Mouse (Mus musculus) stomach, embryonic 14.5 days (tissue): Measurements from ENCODE around the gene Nabp2. TPM values are rescaled to one million over a fixed set of nuclear protein-coding genes. Genes with fewer than 3 reads are reported as not detected.

Source experiments
- ATAC-seq: fragments of 200-750 bp; cut with Nextera tagmentation; 2 replicates; pipeline ENCODE4 v1.8.0; 2017; ENCODE audit warnings: low read depth, moderate TSS enrichment; ENCODE audit not compliant: insufficient number of reproducible peaks, insufficient read depth, low FRiP score
- H3K27ac ChIP-seq: fragments of 300-500 bp; sonication (generic); 2 replicates; pipeline ENCODE4 v1.5.1; 2014; ENCODE audit warnings: mild to moderate bottlenecking, low read length, moderate library complexity, mixed read lengths
- H3K27me3 ChIP-seq: fragments of 300-500 bp; sonication (generic); 2 replicates; pipeline ENCODE4 v1.6.1; 2014; ENCODE audit warnings: low read length, control low read depth, mixed read lengths; ENCODE audit not compliant: control insufficient read depth, insufficient read depth
- H3K36me3 ChIP-seq: fragments of 300-500 bp; sonication (generic); 2 replicates; pipeline ENCODE4 v1.6.1; 2014; ENCODE audit warnings: mild to moderate bottlenecking, control low read depth, low read length, moderate library complexity, mixed read lengths; ENCODE audit not compliant: control insufficient read depth, insufficient read depth
- H3K4me1 ChIP-seq: fragments of 300-500 bp; sonication (generic); 2 replicates; pipeline ENCODE4 v1.6.1; 2014; ENCODE audit warnings: low read length, control low read depth, mixed read lengths; ENCODE audit not compliant: control insufficient read depth, insufficient read depth
- H3K4me2 ChIP-seq: fragments of 300-500 bp; sonication (generic); replicated peaks from 2 replicates; pipeline ENCODE4 v1.6.1; 2014; ENCODE audit warnings: low read depth, low read length, control low read depth
- H3K4me3 ChIP-seq: fragments of 300-500 bp; sonication (generic); 2 replicates; pipeline ENCODE4 v1.5.1; 2014; ENCODE audit warnings: low read depth, low read length, control low read depth
- H3K9ac ChIP-seq: fragments of 300-500 bp; sonication (generic); replicated peaks from 2 replicates; pipeline ENCODE4 v1.6.1; 2014; ENCODE audit warnings: low read depth, mild to moderate bottlenecking, control low read depth, low read length, moderate library complexity, mixed read lengths
- H3K9me3 ChIP-seq: fragments of 300-500 bp; sonication (generic); 2 replicates; pipeline ENCODE4 v1.6.1; 2016; ENCODE audit warnings: low read depth, low read length, control low read depth; ENCODE audit not compliant: control insufficient read depth
- WGBS: fragments of 180-500 bp; shearing (Covaris S2); extraction: QIAGEN DNeasy Blood & Tissue Kit; methylation state at CpG from one replicate; pipeline ENCODE4 v1.1.7; 2014; 5-methylcytosine and 5-hydroxymethylcytosine counted together
- polyA plus RNA-seq: library from polyadenylated mRNA; unstranded; fragments of >200 nt; fragmentation: Nextera tagmentation; extraction: Ambion mirVana; gene quantifications from 2 replicates; pipeline ENCODE4 v1.2.1, GENCODE M21; 2014

Gene Nabp2
- polyA plus RNA-seq, 1 experiment from 2014 or later = 86.7 TPM

DNA sequence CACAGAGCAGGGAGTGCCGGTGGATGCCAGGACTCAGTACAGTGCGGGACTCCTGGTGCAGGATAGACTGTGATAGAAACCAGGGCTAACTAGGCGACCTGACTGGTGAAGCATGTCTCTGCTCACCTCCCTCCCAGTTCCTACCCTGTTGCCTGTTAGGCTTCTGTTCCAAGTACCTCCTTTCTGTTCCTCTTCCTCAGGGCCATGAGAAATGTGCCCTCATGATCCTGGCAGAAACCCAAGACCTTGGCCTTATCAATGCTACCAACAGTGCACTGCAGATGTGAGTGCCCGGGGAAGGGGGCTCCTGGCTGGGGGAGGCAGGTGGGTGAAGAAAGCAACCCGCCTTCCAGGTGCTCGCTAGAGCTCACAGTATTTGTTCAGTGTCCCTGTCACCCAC lies 21.7 kb downstream of the Nabp2 start:
- Histone ChIP-seq H3K36me3 (peaks cover 91% of the 10 kb centered on the region), H3K4me2 (no peak overlapping the region), H3K9me3 (no peaks in the 10 kb centered on the region), H3K4me3 (no peak overlapping the region), H3K4me1 (no peaks in the 10 kb centered on the region), H3K27ac (no peak overlapping the region), H3K27me3 (no peaks in the 10 kb centered on the region), H3K9ac (no peak overlapping the region)
- WGBS = 76% methylated on average over 6 of the region's 6 CpGs
- ATAC-seq = no peak

DNA sequence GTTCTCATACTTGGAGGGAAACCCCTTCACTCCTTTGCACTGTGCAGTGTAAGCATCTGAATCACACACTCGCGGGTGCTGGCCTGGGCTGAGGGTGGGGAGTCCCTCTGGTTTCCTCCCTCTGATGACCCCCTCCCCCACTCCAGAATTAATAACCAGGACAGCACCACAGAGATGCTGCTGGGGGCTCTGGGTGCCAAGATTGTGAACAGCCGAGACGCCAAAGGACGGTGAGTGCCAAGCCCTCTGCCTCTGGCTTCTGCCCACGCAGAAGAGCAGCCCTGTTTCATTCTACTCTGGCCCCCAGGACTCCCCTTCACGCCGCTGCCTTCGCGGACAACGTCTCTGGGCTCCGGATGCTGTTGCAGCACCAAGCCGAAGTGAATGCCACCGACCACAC lies 22.4 kb downstream of the Nabp2 start:
- 92% methylated on average over 14 of the region's 14 CpGs for WGBS
- ATAC-seq = no peak

DNA sequence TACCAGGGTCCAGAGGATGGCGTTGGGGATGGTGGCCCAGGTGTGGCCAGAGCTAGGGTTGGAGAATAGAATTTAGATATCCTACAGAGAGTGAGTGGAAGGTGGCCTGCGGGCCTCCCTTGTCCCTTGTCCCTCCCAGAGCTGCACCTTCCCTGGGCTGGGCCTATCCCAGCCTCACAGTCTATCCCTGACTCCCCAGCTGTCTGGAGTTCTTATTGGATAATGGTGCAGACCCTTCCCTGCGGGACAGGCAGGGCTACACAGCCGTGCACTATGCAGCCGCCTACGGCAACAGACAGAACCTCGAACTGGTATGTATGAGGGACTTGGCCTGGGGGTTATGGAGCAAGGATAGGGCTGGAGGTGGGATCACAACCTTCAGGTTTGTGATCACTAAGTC lies 25.4 kb downstream of the Nabp2 start:
- Histone ChIP-seq H3K27me3 (no peaks in the 10 kb centered on the region), H3K4me1 (no peaks in the 10 kb centered on the region), H3K4me2 (no peak overlapping the region), H3K27ac (no peak overlapping the region), H3K9ac (no peak overlapping the region), H3K36me3 (peaks cover 96% of the 10 kb centered on the region), H3K9me3 (no peaks in the 10 kb centered on the region), H3K4me3 (no peak overlapping the region)
- ATAC-seq = no peak
- WGBS = 91% methylated on average over 7 of the region's 7 CpGs

More for the DNA sequence above, 22.4 kb downstream of the Nabp2 start:
- H3K27me3 ChIP-seq = no peaks in the 10 kb centered on the region
- no peak overlapping the region for H3K9ac ChIP-seq
- peaks cover 94% of the 10 kb centered on the region for H3K36me3 ChIP-seq
- no peaks in the 10 kb centered on the region for H3K9me3 ChIP-seq
- no peak overlapping the region for H3K4me3 ChIP-seq
- no peak overlapping the region for H3K4me2 ChIP-seq
- no peaks in the 10 kb centered on the region for H3K4me1 ChIP-seq
- no peak overlapping the region for H3K27ac ChIP-seq

- Histone ChIP-seq H3K9me3 (no peaks in the 10 kb centered on the region), H3K4me2 (no peak overlapping the region), H3K9ac (no peak overlapping the region), H3K4me1 (peaks cover 12% of the 10 kb centered on the region), H3K27ac (no peak overlapping the region), H3K27me3 (no peaks in the 10 kb centered on the region), H3K36me3 (peaks cover 83% of the 10 kb centered on the region), H3K4me3 (no peak overlapping the region)
- ATAC-seq = no peak
- WGBS = 82% methylated on average over 8 of the region's 8 CpGs
Measured at GRCm38 (mm10) chr10:128382482-128382881, 28.8 kb downstream of the Nabp2 start.

- no peaks in the 10 kb centered on the region for H3K9me3 ChIP-seq
- no peaks in the 10 kb centered on the region for H3K27me3 ChIP-seq
- ATAC-seq = no peak
- peaks cover 64% of the 10 kb centered on the region for H3K36me3 ChIP-seq
- no peak overlapping the region for H3K4me2 ChIP-seq
- H3K4me3 ChIP-seq = no peak overlapping the region
- 84% methylated on average over 5 of the region's 5 CpGs for WGBS
- H3K9ac ChIP-seq = no peak overlapping the region
- peaks cover 20% of the 10 kb centered on the region for H3K4me1 ChIP-seq
- no peak overlapping the region for H3K27ac ChIP-seq
Measured at GRCm38 (mm10) chr10:128380565-128380964, 30.7 kb downstream of the Nabp2 start.

GRCm38 (mm10) chr10:128379260-128379659 lies 32.0 kb downstream of the Nabp2 start:
- no peaks in the 10 kb centered on the region for H3K27me3 ChIP-seq
- H3K4me2 ChIP-seq = no peak overlapping the region
- peaks cover 53% of the 10 kb centered on the region for H3K36me3 ChIP-seq
- ATAC-seq = no peak
- WGBS = 93% methylated on average over 7 of the region's 7 CpGs
- H3K9ac ChIP-seq = no peak overlapping the region
- H3K4me1 ChIP-seq = peaks cover 20% of the 10 kb centered on the region
- no peak overlapping the region for H3K4me3 ChIP-seq
- H3K27ac ChIP-seq = no peak overlapping the region
- H3K9me3 ChIP-seq = no peaks in the 10 kb centered on the region

DNA sequence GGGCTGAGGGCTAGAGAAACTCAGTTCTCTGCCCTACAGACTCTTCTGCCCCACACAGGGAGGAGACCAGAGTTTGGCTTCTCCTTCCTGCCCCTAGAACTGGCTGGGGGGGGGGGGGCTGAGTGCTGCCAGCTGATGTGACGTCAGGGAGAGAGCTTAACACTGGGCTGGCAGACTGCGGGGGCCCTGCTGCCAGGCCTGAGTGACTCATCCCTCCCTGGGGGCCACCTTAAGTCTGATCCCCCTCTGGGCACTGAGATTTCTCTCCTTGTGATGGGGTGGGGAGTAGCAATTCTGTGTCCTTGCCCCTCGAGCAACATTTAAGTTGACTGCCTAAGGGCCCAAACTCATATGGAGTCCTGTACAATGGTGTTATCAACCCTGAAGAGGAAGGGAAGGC lies 32.8 kb downstream of the Nabp2 start:
- peak overlapping the region; percentile 100; the same call in 1 of the 2 replicates for H3K4me3 ChIP-seq
- 61% methylated on average over 3 of the region's 3 CpGs for WGBS

DNA sequence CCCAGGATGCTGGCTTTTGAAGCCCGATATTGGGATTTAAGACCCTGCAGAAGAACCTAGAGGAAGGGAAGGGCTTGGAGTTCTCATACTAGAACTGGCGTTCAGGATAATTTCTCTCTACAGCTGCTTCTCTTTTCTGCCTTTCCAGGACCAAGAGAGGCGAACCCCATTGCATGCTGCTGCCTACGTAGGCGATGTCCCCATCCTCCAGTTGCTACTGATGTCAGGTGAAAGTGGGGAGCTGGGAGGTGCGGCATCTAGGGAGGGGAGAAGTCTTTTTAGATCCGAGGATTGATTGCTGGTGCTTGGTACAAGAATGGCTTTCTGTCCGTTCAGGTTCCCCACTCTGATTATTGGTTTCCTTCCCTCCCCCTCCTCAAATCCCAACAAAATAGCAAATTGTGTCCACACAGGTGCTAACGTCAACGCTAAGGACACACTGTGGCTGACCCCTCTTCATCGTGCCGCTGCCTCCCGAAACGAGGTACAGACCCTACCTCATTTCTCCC lies 33.3 kb downstream of the Nabp2 start:
- no peaks in the 10 kb centered on the region for H3K27me3 ChIP-seq
- peak overlapping the region; percentile 96 for H3K27ac ChIP-seq
- ATAC-seq = no peak
- no peaks in the 10 kb centered on the region for H3K9me3 ChIP-seq
- peak overlapping the region; percentile 69 for H3K4me2 ChIP-seq
- H3K4me3 ChIP-seq = peak overlapping the region; percentile 100
- H3K36me3 ChIP-seq = peaks cover 40% of the 10 kb centered on the region
- 47% methylated on average over 14 of the region's 14 CpGs for WGBS
- H3K4me1 ChIP-seq = peaks cover 20% of the 10 kb centered on the region
- H3K9ac ChIP-seq = peak overlapping the region; percentile 97

More for the DNA sequence above, 32.8 kb downstream of the Nabp2 start:
- H3K36me3 ChIP-seq = peaks cover 45% of the 10 kb centered on the region
- H3K27ac ChIP-seq = no peak overlapping the region
- no peaks in the 10 kb centered on the region for H3K9me3 ChIP-seq
- H3K4me1 ChIP-seq = peaks cover 20% of the 10 kb centered on the region
- no peak for ATAC-seq
- peak overlapping the region; percentile 69; the same call in 1 of the 2 replicates for H3K4me2 ChIP-seq
- H3K9ac ChIP-seq = no peak overlapping the region
- no peaks in the 10 kb centered on the region for H3K27me3 ChIP-seq
